Mouse (Mus musculus) myocyte (in vitro differentiated cells): ENCODE measurements around the gene Gadd45gip1.

Source experiments
- CEBPB ChIP-seq: IDR thresholded peaks from 2 replicates; pipeline ENCODE4 v1.6.1; 2011; ENCODE audit warnings: mild to moderate bottlenecking, moderate library complexity; ENCODE audit not compliant: poor library complexity, insufficient read depth, severe bottlenecking
- TCF12 ChIP-seq: IDR thresholded peaks from one replicate; pipeline ENCODE4 v1.6.1; 2011; ENCODE audit warnings: mild to moderate bottlenecking, control low read depth; ENCODE audit not compliant: poor library complexity, insufficient read depth, severe bottlenecking
- USF1 ChIP-seq: IDR thresholded peaks from one replicate; pipeline ENCODE4 v1.6.1; 2011; ENCODE audit warnings: low read depth, mild to moderate bottlenecking, control low read depth, moderate library complexity

DNA sequence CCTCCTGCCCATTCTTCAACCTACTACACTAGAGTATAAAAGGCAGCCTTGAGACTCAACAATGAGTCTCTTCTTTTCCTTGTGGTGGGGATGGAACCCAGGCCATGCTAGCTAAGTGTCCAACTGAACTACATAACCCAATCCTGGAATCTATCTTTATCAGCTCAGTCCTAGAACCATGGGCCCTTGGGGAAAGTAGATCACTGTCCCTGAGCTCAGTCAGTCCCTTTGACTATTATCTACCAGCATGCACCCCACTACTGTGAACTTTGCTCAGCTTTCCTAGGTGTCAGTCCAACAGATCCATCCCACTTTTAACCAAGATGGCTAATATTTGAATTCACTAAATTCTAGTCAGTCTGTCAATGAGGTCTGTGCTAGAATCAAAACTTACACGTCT lies 10.2 kb downstream of the Gadd45gip1 start:
- TF ChIP-seq TCF12 = no peak
- TF ChIP-seq CEBPB = no peak
- TF ChIP-seq USF1 = no peak
